Mouse (Mus musculus): ENCODE data around the gene Syce3. TPM values are rescaled to one million over a fixed set of nuclear protein-coding genes. Genes with fewer than 3 reads are reported as not detected.

The Syce3 gene
- polyA plus RNA-seq (2014; fragmentation: Nextera tagmentation; extraction: Ambion mirVana) = not detected in 2 replicates

DNA sequence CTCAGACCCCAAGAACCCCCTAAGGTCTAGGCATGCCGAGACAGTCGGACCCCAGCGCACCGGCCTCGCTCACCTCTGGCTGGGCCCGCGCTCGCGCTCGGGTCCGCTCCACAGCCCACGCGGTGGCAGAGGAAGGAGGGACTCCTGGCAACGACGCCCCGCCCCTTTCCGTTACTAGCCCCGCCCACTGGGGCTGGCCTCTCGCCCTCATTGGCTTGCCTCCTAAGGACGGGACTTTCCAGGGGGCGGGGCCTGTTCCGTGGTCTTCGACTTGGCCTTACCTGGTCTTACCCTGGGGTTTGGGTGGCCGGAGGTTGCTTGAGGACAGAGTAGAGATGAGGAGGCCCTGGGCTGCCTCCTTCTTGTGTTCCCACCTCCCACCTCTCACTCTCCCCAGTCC is at the start of gene Syce3:
TSS of gene Syce3 (minus strand) at position 386 of the 400 bp plus-strand sequence.
- Histone ChIP-seq H3K27ac (ENCODE audit: low read depth, low read length) (no peak within 1 kb of the TSS), H3K36me3 (ENCODE audit: control insufficient read depth, insufficient read depth, low read length) (no peaks in the 10 kb centered on the region), H3K4me1 (ENCODE audit: control insufficient read depth, insufficient read depth, low read length) (no peaks in the 10 kb centered on the region), H3K9ac (ENCODE audit: low read depth, low read length) (no peak within 1 kb of the TSS), H3K27me3 (ENCODE audit: control insufficient read depth, insufficient read depth, low read length) (no peaks in the 10 kb centered on the region), H3K4me2 (no peak within 1 kb of the TSS), H3K4me3 (ENCODE audit: low read depth, low read length) (no peak within 1 kb of the TSS), H3K9me3 (replicated peaks; ENCODE audit: control insufficient read depth, low read length) (peaks cover 7% of the 10 kb centered on the region; the same call in 1 of the 2 replicates)
- WGBS (ENCODE audit: insufficient replicate concordance) = 73% methylated on average over 16 of the region's 24 CpGs
- ATAC-seq (replicated peaks; ENCODE audit: insufficient number of reproducible peaks, low FRiP score, low TSS enrichment) = peak; percentile 42; the same call in 1 of the 2 replicates

DNA sequence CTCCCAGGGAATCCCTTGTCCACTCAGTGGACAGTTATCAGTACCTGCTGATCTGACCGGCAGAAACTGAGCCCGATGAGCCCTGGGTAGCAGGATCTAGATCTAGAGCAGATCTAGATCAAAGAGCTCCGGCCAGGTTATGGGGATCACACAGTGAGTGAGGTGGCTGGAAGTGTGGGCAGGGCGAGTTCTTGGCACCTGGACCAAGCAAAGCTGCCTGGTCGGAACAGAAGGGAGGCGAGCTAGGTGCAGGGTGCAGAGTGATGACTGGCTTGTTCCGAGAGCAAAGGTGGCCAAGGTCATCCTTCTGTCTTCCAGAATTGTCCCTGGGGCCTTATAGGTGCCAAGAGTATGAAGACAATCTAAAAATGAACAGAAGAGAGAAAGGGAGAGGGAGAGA is 49.5 kb upstream of the Syce3 start:
- ATAC-seq (replicated peaks; ENCODE audit: insufficient number of reproducible peaks, low FRiP score, low TSS enrichment) = no peak
- Histone ChIP-seq H3K9me3 (replicated peaks; ENCODE audit: control insufficient read depth, low read length) (no peaks in the 10 kb centered on the region), H3K9ac (ENCODE audit: low read depth, low read length) (no peak overlapping the region), H3K4me3 (ENCODE audit: low read depth, low read length) (no peak overlapping the region), H3K36me3 (ENCODE audit: control insufficient read depth, insufficient read depth, low read length) (no peaks in the 10 kb centered on the region), H3K27ac (ENCODE audit: low read depth, low read length) (no peak overlapping the region), H3K27me3 (ENCODE audit: control insufficient read depth, insufficient read depth, low read length) (peaks cover 42% of the 10 kb centered on the region), H3K4me2 (no peak overlapping the region), H3K4me1 (ENCODE audit: control insufficient read depth, insufficient read depth, low read length) (no peaks in the 10 kb centered on the region)
- WGBS (ENCODE audit: insufficient replicate concordance) = 71% methylated on average over 7 of the region's 7 CpGs

DNA sequence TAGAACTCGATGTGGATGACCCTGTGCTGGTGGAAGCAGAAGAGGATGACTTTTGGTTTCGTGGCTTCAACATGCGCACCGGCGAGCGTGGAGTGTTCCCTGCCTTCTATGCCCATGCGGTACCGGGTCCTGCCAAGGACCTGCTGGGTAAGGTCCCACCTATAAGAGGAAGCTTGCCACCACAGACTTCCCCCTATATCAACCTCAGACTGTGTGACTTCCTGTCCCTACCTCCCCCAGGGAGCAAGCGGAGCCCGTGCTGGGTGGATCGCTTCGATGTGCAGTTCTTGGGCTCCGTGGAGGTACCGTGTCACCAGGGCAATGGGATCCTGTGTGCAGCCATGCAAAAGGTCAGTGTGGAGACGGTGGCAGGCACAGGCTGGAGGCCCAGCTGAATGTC is 48.6 kb upstream of the Syce3 start:
- peaks cover 51% of the 10 kb centered on the region for H3K27me3 ChIP-seq (ENCODE audit: control insufficient read depth, insufficient read depth, low read length)
- WGBS (ENCODE audit: insufficient replicate concordance) = 85% methylated on average over 15 of the region's 15 CpGs
- no peaks in the 10 kb centered on the region for H3K9me3 ChIP-seq (replicated peaks; ENCODE audit: control insufficient read depth, low read length)
- ATAC-seq (replicated peaks; ENCODE audit: insufficient number of reproducible peaks, low FRiP score, low TSS enrichment) = no peak
- H3K27ac ChIP-seq (ENCODE audit: low read depth, low read length) = no peak overlapping the region
- no peak overlapping the region for H3K9ac ChIP-seq (ENCODE audit: low read depth, low read length)
- no peaks in the 10 kb centered on the region for H3K36me3 ChIP-seq (ENCODE audit: control insufficient read depth, insufficient read depth, low read length)
- peaks cover 4% of the 10 kb centered on the region for H3K4me1 ChIP-seq (ENCODE audit: control insufficient read depth, insufficient read depth, low read length)
- H3K4me3 ChIP-seq (ENCODE audit: low read depth, low read length) = no peak overlapping the region
- H3K4me2 ChIP-seq = no peak overlapping the region

DNA sequence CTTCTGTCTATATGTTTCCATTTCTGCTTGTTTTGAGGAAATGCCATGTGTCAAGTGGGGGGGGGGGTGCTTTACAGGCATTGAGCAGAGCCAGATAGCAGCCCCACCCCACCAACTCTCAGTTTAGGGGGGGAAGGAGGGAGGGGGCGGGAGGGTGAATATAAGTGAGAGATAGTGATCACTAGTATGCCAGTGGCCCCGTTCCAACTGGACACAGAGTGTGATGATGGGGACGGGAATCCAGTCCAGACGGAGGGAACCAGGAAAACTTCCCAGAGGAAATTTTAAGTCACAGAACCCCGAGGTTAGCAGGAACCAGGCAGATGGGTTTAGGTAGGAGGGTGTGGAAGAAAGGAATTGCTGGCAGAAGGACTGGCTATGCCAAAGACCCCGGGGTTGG is 45.3 kb upstream of the Syce3 start:
- no peak overlapping the region for H3K27ac ChIP-seq (ENCODE audit: low read depth, low read length)
- no peak overlapping the region for H3K9ac ChIP-seq (ENCODE audit: low read depth, low read length)
- no peak for ATAC-seq (replicated peaks; ENCODE audit: insufficient number of reproducible peaks, low FRiP score, low TSS enrichment)
- H3K4me2 ChIP-seq = no peak overlapping the region
- WGBS (ENCODE audit: insufficient replicate concordance) = 68% methylated on average over 6 of the region's 6 CpGs
- H3K9me3 ChIP-seq (replicated peaks; ENCODE audit: control insufficient read depth, low read length) = no peaks in the 10 kb centered on the region
- no peaks in the 10 kb centered on the region for H3K36me3 ChIP-seq (ENCODE audit: control insufficient read depth, insufficient read depth, low read length)
- H3K4me3 ChIP-seq (ENCODE audit: low read depth, low read length) = no peak overlapping the region
- peaks cover 61% of the 10 kb centered on the region for H3K27me3 ChIP-seq (ENCODE audit: control insufficient read depth, insufficient read depth, low read length)
- H3K4me1 ChIP-seq (ENCODE audit: control insufficient read depth, insufficient read depth, low read length) = peaks cover 8% of the 10 kb centered on the region

DNA sequence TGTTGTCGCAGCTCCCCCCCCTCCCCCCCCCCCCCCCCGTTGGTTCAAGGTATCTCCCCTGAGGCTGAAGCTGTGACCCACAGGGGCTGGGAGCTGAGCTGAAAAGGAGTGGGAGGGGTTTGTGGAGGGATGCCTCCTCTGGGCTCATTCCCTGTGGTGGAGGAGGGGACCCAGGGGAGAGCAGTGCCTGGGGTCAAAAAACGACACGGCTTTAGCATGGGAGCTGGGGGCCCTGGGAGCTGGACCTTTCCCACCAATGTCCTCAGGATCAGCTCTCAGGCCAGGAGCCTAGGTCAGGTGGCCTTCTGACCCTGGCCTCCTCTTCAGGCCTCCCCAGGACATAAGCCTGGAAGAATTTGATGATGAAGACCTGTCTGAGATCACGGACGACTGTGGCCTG is 44.6 kb upstream of the Syce3 start:
- 31% methylated on average over 4 of the region's 6 CpGs for WGBS (ENCODE audit: insufficient replicate concordance)
- ATAC-seq (replicated peaks; ENCODE audit: insufficient number of reproducible peaks, low FRiP score, low TSS enrichment) = no peak
- no peak overlapping the region for H3K9ac ChIP-seq (ENCODE audit: low read depth, low read length)
- H3K4me2 ChIP-seq = peak overlapping the region; percentile 97
- no peaks in the 10 kb centered on the region for H3K9me3 ChIP-seq (replicated peaks; ENCODE audit: control insufficient read depth, low read length)
- peaks cover 56% of the 10 kb centered on the region for H3K27me3 ChIP-seq (ENCODE audit: control insufficient read depth, insufficient read depth, low read length)
- H3K4me1 ChIP-seq (ENCODE audit: control insufficient read depth, insufficient read depth, low read length) = peaks cover 8% of the 10 kb centered on the region
- no peak overlapping the region for H3K27ac ChIP-seq (ENCODE audit: low read depth, low read length)
- H3K36me3 ChIP-seq (ENCODE audit: control insufficient read depth, insufficient read depth, low read length) = no peaks in the 10 kb centered on the region
- no peak overlapping the region for H3K4me3 ChIP-seq (ENCODE audit: low read depth, low read length)

DNA sequence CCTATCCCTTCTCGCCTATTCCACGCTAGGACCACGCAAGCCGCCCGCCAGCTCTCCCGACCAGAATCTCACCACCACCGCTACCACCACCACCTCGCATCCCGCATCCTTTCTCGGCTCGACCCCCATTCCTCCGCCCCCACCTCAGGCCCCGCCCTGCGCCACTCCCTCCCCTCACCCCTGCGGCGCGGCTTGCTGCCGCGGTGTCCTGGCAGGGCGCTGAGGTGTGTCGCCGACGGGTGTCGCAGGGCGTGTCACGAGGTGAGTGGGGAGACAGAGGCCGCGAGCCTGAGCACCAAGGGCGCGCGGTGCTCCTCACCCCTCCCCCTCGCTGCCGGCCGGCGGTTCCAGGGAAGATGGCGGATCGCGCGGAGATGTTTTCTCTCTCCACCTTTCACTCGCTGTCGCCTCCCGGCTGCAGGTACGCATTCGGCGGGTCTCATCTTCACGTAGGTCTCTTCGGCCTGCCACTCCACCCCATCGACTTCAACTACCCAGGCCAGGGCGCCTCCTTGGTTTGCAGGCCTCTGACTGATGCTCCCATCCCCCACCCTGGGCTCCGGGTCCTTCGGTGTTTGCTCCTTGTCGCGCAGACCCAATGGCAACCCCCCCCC is 43.7 kb upstream of the Syce3 start, which contains the start of gene Mapk8ip2:
TSS of gene Mapk8ip2 (plus strand) at position 49 of the 614 bp plus-strand sequence.
- H3K4me1 ChIP-seq (ENCODE audit: control insufficient read depth, insufficient read depth, low read length) = peaks cover 8% of the 10 kb centered on the region
- no peak within 1 kb of the TSS for H3K27ac ChIP-seq (ENCODE audit: low read depth, low read length)
- peaks cover 54% of the 10 kb centered on the region for H3K27me3 ChIP-seq (ENCODE audit: control insufficient read depth, insufficient read depth, low read length)
- ATAC-seq (replicated peaks; ENCODE audit: insufficient number of reproducible peaks, low FRiP score, low TSS enrichment) = 0 out of 2 replicates have a peak, but pooled peaks have one; percentile 8
- H3K9ac ChIP-seq (ENCODE audit: low read depth, low read length) = no peak within 1 kb of the TSS
- WGBS (ENCODE audit: insufficient replicate concordance) = 1% methylated on average over 47 of the region's 53 CpGs
- no peaks in the 10 kb centered on the region for H3K9me3 ChIP-seq (replicated peaks; ENCODE audit: control insufficient read depth, low read length)
- H3K4me3 ChIP-seq (ENCODE audit: low read depth, low read length) = peak within 1 kb of the TSS; percentile 56
- H3K36me3 ChIP-seq (ENCODE audit: control insufficient read depth, insufficient read depth, low read length) = no peaks in the 10 kb centered on the region
- peak within 1 kb of the TSS; percentile 97 for H3K4me2 ChIP-seq

DNA sequence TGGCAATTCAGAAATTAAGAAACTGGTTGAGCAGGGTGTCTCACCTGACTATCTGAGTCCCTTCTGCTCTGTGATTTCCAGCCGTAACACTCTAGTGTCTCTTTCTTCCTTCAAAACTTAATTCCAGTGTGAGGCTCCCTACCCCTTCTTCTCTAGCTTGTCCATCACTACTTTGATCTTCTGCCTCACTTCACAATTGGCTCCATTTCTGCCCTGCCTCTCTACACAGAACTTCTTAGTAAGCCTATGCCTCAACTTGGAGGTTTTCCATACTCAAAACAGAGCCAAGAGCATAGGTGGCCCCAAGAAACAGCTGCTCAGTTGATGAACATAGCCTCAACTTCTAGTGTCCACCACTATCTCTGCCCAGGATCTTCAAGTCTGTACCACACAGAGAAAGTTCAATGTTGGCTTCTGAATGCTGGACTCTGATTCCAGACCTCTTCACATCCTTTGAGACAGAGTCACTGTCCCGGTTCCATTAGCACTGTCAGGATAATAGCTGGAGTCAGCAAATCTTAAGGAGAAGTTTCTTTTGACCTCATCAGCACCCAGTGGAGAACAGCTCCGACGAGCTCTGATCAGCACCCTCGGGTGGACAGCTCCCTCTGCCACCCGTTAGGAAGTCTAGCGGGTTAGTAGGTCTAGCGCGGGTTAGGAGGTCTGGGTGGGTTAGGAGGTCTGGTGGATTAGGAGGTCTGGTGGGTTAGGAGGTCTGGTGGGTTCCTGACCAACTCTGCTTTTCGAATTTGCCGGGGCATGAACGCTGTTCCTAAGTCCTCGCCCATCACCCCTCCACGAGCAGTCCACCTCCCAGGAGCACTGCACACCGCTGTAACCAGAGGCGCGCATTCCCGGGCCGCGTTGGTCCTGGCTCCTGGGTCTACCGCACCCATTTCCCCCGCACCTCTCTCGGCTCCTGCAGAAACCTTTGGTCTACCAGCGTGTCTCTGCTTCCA is 42.9 kb upstream of the Syce3 start:
- H3K27ac ChIP-seq (ENCODE audit: low read depth, low read length) = no peak overlapping the region
- 5% methylated on average over 21 of the region's 24 CpGs for WGBS (ENCODE audit: insufficient replicate concordance)

DNA sequence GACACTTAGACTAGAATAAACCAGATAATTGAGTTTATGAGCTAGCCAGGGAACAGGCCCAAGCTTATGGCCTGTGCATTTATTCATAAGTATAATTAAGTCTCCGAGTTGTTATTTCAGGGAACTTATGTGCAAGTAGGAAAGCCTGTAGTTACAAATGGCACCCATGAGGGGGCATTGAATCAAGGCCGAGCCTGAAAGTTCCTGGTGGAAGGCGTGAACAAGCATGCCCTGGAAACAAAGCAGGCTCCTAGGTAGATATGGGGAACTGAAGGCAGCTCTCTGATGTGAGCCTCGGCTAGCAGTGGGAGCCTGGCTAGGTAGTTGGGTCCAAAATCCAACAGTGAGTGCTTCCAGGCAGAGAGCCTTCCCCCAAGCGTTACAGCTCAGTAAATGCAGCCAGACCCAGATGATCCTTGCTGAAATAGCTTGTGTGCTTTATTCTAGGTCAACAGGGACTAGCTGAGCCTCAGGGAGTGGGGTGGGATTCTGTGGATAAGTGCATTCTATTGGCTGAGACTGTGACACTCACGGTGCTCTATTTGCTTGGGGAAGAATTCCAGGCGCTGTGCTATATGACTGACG is 32.3 kb upstream of the Syce3 start:
- 31% methylated on average over 8 of the region's 8 CpGs for WGBS (ENCODE audit: insufficient replicate concordance)

More for the DNA sequence above, 42.9 kb upstream of the Syce3 start:
- no peak overlapping the region for H3K9ac ChIP-seq (ENCODE audit: low read depth, low read length)
- peak overlapping the region; percentile 56 for H3K4me3 ChIP-seq (ENCODE audit: low read depth, low read length)
- H3K9me3 ChIP-seq (replicated peaks; ENCODE audit: control insufficient read depth, low read length) = no peaks in the 10 kb centered on the region
- no peaks in the 10 kb centered on the region for H3K36me3 ChIP-seq (ENCODE audit: control insufficient read depth, insufficient read depth, low read length)
- H3K4me2 ChIP-seq = peak overlapping the region; percentile 97
- peaks cover 52% of the 10 kb centered on the region for H3K27me3 ChIP-seq (ENCODE audit: control insufficient read depth, insufficient read depth, low read length)
- H3K4me1 ChIP-seq (ENCODE audit: control insufficient read depth, insufficient read depth, low read length) = peaks cover 8% of the 10 kb centered on the region
- 0 out of 2 replicates have a peak, but pooled peaks have one; percentile 9 for ATAC-seq (replicated peaks; ENCODE audit: insufficient number of reproducible peaks, low FRiP score, low TSS enrichment)

More for the DNA sequence above, 32.3 kb upstream of the Syce3 start:
- no peaks in the 10 kb centered on the region for H3K4me1 ChIP-seq (ENCODE audit: control insufficient read depth, insufficient read depth, low read length)
- H3K9ac ChIP-seq (ENCODE audit: low read depth, low read length) = no peak overlapping the region
- ATAC-seq (replicated peaks; ENCODE audit: insufficient number of reproducible peaks, low FRiP score, low TSS enrichment) = no peak
- H3K9me3 ChIP-seq (replicated peaks; ENCODE audit: control insufficient read depth, low read length) = no peaks in the 10 kb centered on the region
- no peak overlapping the region for H3K27ac ChIP-seq (ENCODE audit: low read depth, low read length)
- no peaks in the 10 kb centered on the region for H3K27me3 ChIP-seq (ENCODE audit: control insufficient read depth, insufficient read depth, low read length)
- H3K4me3 ChIP-seq (ENCODE audit: low read depth, low read length) = no peak overlapping the region
- no peaks in the 10 kb centered on the region for H3K36me3 ChIP-seq (ENCODE audit: control insufficient read depth, insufficient read depth, low read length)
- H3K4me2 ChIP-seq = no peak overlapping the region
